Mouse (Mus musculus) lung, postnatal 0 days (tissue): ENCODE measurements at regions not wholly inside any gene's neighbourhood (a gene's known extent, or its start where the extent isn't known, plus 50 kb on each side); places are given as distances from the start of the nearest gene placed in this dataset.

ENCODE experiments used
- CTCF ChIP-seq: IDR thresholded peaks from 2 replicates; pipeline ENCODE4 v1.5.1; 2016; ENCODE audit warnings: antibody characterized with exemption, mild to moderate bottlenecking
- EP300 ChIP-seq: IDR thresholded peaks from 2 replicates; pipeline ENCODE4 v1.6.1; 2016; ENCODE audit warnings: antibody characterized with exemption, mild to moderate bottlenecking, control low read depth

GRCm38 (mm10) chr1:75723431-75723830 is 177.4 kb downstream of the Slc4a3 start:
- TF ChIP-seq CTCF = no peak
- no peak for TF ChIP-seq EP300
